Mouse (Mus musculus): ENCODE measurements around the gene Vegfb. TPM values are rescaled to one million over a fixed set of nuclear protein-coding genes. Genes with fewer than 3 reads are reported as not detected.

Vegfb gene
- polyA plus RNA-seq, 1 experiment from 2014 or later = 37.0 TPM

Other genes with a start within 250 kb of the Vegfb start
- 13.2 and 14.4 TPM in 2 replicates for gene Rps6ka4, start 147.0 kb downstream of the Vegfb start, polyA plus RNA-seq (2016; fragmentation: Nextera tagmentation; extraction: Ambion mirVana)
- 0.50 and 0.85 TPM in 2 replicates for gene Ccdc88b, start 129.4 kb downstream of the Vegfb start, polyA plus RNA-seq (2016; fragmentation: Nextera tagmentation; extraction: Ambion mirVana)
- 108 and 128 TPM in 2 replicates for gene Trmt112, start 78.0 kb downstream of the Vegfb start, polyA plus RNA-seq (2016; fragmentation: Nextera tagmentation; extraction: Ambion mirVana)
- gene Prdx5, start 77.5 kb downstream of the Vegfb start, polyA plus RNA-seq (2016; fragmentation: Nextera tagmentation; extraction: Ambion mirVana) = 194 and 200 TPM in 2 replicates
- gene Esrra, start 65.8 kb downstream of the Vegfb start, polyA plus RNA-seq (2016; fragmentation: Nextera tagmentation; extraction: Ambion mirVana) = 16.0 and 16.6 TPM in 2 replicates
- gene Catsperz, start 62.3 kb downstream of the Vegfb start, polyA plus RNA-seq (2016; fragmentation: Nextera tagmentation; extraction: Ambion mirVana) = 0.98 TPM in 1 of 2 replicates, not detected in the other
- gene Kcnk4, start 53.1 kb downstream of the Vegfb start, polyA plus RNA-seq (2016; fragmentation: Nextera tagmentation; extraction: Ambion mirVana) = 0.14 and 0.19 TPM in 2 replicates
- 67.7 and 71.7 TPM in 2 replicates for gene Bad, start 45.8 kb downstream of the Vegfb start, polyA plus RNA-seq (2016; fragmentation: Nextera tagmentation; extraction: Ambion mirVana)
- 40.6 and 47.6 TPM in 2 replicates for gene Gpr137, start 45.2 kb downstream of the Vegfb start, polyA plus RNA-seq (2016; fragmentation: Nextera tagmentation; extraction: Ambion mirVana)
- 259 and 281 TPM in 2 replicates for gene Ppp1r14b, start 12.7 kb downstream of the Vegfb start, polyA plus RNA-seq (2016; fragmentation: Nextera tagmentation; extraction: Ambion mirVana)
- gene Plcb3, start 11.2 kb downstream of the Vegfb start, polyA plus RNA-seq (2016; fragmentation: Nextera tagmentation; extraction: Ambion mirVana) = 27.9 and 29.3 TPM in 2 replicates
- gene Fkbp2, start 7.2 kb downstream of the Vegfb start, polyA plus RNA-seq (2016; fragmentation: Nextera tagmentation; extraction: Ambion mirVana) = 77.8 and 82.5 TPM in 2 replicates
- 20.5 and 24.0 TPM in 2 replicates for gene Dnajc4, start 4.9 kb upstream of the Vegfb start, polyA plus RNA-seq (2016; fragmentation: Nextera tagmentation; extraction: Ambion mirVana)
- 20.1 and 20.2 TPM in 2 replicates for gene Nudt22, start 8.5 kb upstream of the Vegfb start, polyA plus RNA-seq (2016; fragmentation: Nextera tagmentation; extraction: Ambion mirVana)
- 8.7 and 12.6 TPM in 2 replicates for gene Trpt1, start 8.5 kb upstream of the Vegfb start, polyA plus RNA-seq (2016; fragmentation: Nextera tagmentation; extraction: Ambion mirVana)
- gene Fermt3, start 31.8 kb upstream of the Vegfb start, polyA plus RNA-seq (2016; fragmentation: Nextera tagmentation; extraction: Ambion mirVana) = 6.3 and 6.5 TPM in 2 replicates
- 267 and 269 TPM in 2 replicates for gene Stip1, start 52.3 kb upstream of the Vegfb start, polyA plus RNA-seq (2016; fragmentation: Nextera tagmentation; extraction: Ambion mirVana)
- gene Macrod1, start 69.2 kb upstream of the Vegfb start, polyA plus RNA-seq (2016; fragmentation: Nextera tagmentation; extraction: Ambion mirVana) = 5.6 TPM in 2 replicates
- gene Flrt1, start 118.1 kb upstream of the Vegfb start, polyA plus RNA-seq (2016; fragmentation: Nextera tagmentation; extraction: Ambion mirVana) = 5.5 and 6.6 TPM in 2 replicates
- 217 and 218 TPM in 2 replicates for gene Otub1, start 218.7 kb upstream of the Vegfb start, polyA plus RNA-seq (2016; fragmentation: Nextera tagmentation; extraction: Ambion mirVana)
- gene Cox8a, start 230.0 kb upstream of the Vegfb start, polyA plus RNA-seq (2016; fragmentation: Nextera tagmentation; extraction: Ambion mirVana) = 715 and 817 TPM in 2 replicates